Mouse (Mus musculus) CH12.LX (cell line): Measurements from ENCODE around the gene Trpm5.
A peak's percentile ranks its signal among the peaks of the same experiment; 100 is the strongest.

Source experiments
- CHD2 ChIP-seq: IDR thresholded peaks from 2 replicates; pipeline ENCODE4 v1.6.1; 2011; ENCODE audit warnings: low read length, improper control_type of control experiment
- CTCF ChIP-seq, 2 experiments: IDR thresholded peaks in 1 of 2; conservative IDR thresholded peaks in 1 of 2; 2 replicates each; pipeline ENCODE4 v1.5.1; 2011 to 2012; ENCODE audit warnings: low read depth in 2 of 2, low read length in 2 of 2, improper control_type of control experiment in 1 of 2, inconsistent platforms in 1 of 2, mild to moderate bottlenecking in 1 of 2, moderate library complexity in 1 of 2
- E2F4 ChIP-seq: IDR thresholded peaks from 2 replicates; pipeline ENCODE4 v1.6.1; 2011; ENCODE audit warnings: low read depth, low read length, improper control_type of control experiment; ENCODE audit not compliant: insufficient replicate concordance
- EP300 ChIP-seq: IDR thresholded peaks from 2 replicates; pipeline ENCODE4 v1.6.1; 2011; ENCODE audit warnings: low read length, improper control_type of control experiment
- KAT2A ChIP-seq: IDR thresholded peaks from 2 replicates; pipeline ENCODE4 v1.6.1; 2012; ENCODE audit warnings: low read length, improper control_type of control experiment, inconsistent platforms; ENCODE audit not compliant: insufficient replicate concordance
- NELFE ChIP-seq: IDR thresholded peaks from 2 replicates; pipeline ENCODE4 v1.6.1; 2011; ENCODE audit warnings: low read depth, low read length, improper control_type of control experiment
- POLR2A ChIP-seq: IDR thresholded peaks from 2 replicates; pipeline ENCODE4 v1.6.1; 2011; ENCODE audit warnings: low read depth, mild to moderate bottlenecking, improper control_type of control experiment, low read length

- TF ChIP-seq POLR2A, result no peak
- no peak for TF ChIP-seq E2F4
- TF ChIP-seq EP300, result peak; percentile 73
- no peak for TF ChIP-seq CTCF (conservative IDR thresholded peaks at IDR 0.05 in 1 of 2, IDR thresholded peaks at IDR 0.05 in 1 of 2; ENCODE audit: low read depth in 2 of 2, low read length in 2 of 2)
- no peak for TF ChIP-seq CHD2
- TF ChIP-seq NELFE, result no peak
- TF ChIP-seq KAT2A, result no peak
Measured at GRCm38 (mm10) chr7:143042897-143043300, 51.5 kb downstream of the Trpm5 start.
